Mouse (Mus musculus) intestine, embryonic 16.5 days (tissue): ENCODE measurements around the gene Slc27a4. TPM values are rescaled to one million over a fixed set of nuclear protein-coding genes. Genes with fewer than 3 reads are reported as not detected.

Source experiments
- ATAC-seq: fragments of 200-750 bp; cut with Nextera tagmentation; 2 replicates; pipeline ENCODE4 v1.8.0; 2017; ENCODE audit warnings: moderate TSS enrichment, moderate library complexity
- H3K27ac ChIP-seq: fragments of 300-500 bp; sonication (generic); 2 replicates; pipeline ENCODE4 v1.5.1; 2014; ENCODE audit warnings: mild to moderate bottlenecking, low read length
- H3K27me3 ChIP-seq: fragments of 300-500 bp; sonication (generic); replicated peaks from 2 replicates; pipeline ENCODE4 v1.6.1; 2014; ENCODE audit warnings: low read length, control low read depth, mixed read lengths; ENCODE audit not compliant: control insufficient read depth, insufficient read depth
- H3K36me3 ChIP-seq: fragments of 300-500 bp; sonication (generic); 2 replicates; pipeline ENCODE4 v1.6.1; 2014; ENCODE audit warnings: low read length, control low read depth; ENCODE audit not compliant: control insufficient read depth, insufficient read depth
- H3K4me1 ChIP-seq: fragments of 300-500 bp; sonication (generic); 2 replicates; pipeline ENCODE4 v1.6.1; 2014; ENCODE audit warnings: low read length, control low read depth, mixed read lengths; ENCODE audit not compliant: control insufficient read depth, insufficient read depth
- H3K4me2 ChIP-seq: fragments of 300-500 bp; sonication (generic); 2 replicates; pipeline ENCODE4 v1.6.1; 2014; ENCODE audit warnings: low read depth, low read length, control low read depth
- H3K4me3 ChIP-seq: fragments of 300-500 bp; sonication (generic); 2 replicates; pipeline ENCODE4 v1.5.1; 2014; ENCODE audit warnings: mild to moderate bottlenecking, low read length
- H3K9ac ChIP-seq: fragments of 300-500 bp; sonication (generic); 2 replicates; pipeline ENCODE4 v1.6.1; 2014; ENCODE audit warnings: low read depth, low read length
- H3K9me3 ChIP-seq: fragments of 300-500 bp; sonication (generic); 2 replicates; pipeline ENCODE4 v1.6.1; 2016; ENCODE audit warnings: low read length, control low read depth; ENCODE audit not compliant: control insufficient read depth
- WGBS: fragments of 180-500 bp; shearing (Covaris S2); extraction: QIAGEN DNeasy Blood & Tissue Kit; methylation state at CpG from one replicate; pipeline ENCODE4 v1.1.7; 2014; 5-methylcytosine and 5-hydroxymethylcytosine counted together
- polyA plus RNA-seq: library from polyadenylated mRNA; unstranded; fragments of >200 nt; fragmentation: Nextera tagmentation; extraction: Ambion mirVana; gene quantifications from 2 replicates; pipeline ENCODE4 v1.2.1, GENCODE M21; 2015

Gene Slc27a4
- polyA plus RNA-seq, 1 experiment from 2014 or later, result 43.0 TPM

DNA sequence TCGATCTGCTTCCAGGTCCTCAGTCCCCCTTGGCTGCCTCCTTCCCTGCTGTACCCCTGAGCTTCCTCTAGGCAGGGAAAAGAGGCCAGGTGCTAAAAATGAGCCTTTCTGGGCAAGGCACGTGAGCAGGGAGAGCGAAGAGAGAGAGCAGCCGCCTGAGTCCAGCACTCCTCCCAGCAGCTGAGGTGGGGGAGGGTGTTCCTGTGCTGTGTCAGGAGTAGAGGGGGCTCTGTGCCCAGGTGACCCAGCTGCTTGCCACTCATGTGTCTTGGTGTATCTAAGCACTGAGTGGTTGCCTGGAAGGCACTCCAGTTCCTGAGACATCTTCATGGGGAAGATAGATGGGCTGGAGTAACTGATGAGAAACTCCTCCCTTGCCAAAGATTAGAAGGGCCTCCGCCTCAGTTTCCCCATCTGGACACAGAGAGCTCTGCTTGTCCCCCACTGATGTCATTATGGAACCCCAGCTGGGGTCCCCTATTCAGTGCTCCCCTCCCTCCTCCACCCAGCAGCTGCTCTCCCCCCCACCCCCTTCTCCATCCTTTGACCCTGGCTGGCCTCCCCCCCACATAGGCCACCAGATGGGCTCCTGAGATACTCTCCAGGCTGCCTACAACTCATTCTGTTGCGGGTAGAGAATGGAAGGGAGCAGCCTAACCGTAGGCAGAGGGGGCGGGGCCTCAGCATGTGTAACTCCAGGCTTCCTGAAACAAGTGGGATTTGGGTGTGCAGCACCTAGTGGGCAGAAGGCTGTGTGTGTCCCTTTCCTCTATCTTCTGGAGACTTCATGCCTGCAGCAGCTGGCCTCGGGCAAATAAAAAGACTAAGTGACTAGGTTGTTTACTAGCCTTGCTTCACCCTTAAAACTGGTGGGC is 41.0 kb downstream of the Slc27a4 start:
- no peak for ATAC-seq
- Histone ChIP-seq H3K27ac (no peak overlapping the region), H3K9ac (no peak overlapping the region), H3K4me2 (no peak overlapping the region), H3K4me1 (peaks cover 6% of the 10 kb centered on the region), H3K9me3 (no peaks in the 10 kb centered on the region), H3K36me3 (peaks cover 6% of the 10 kb centered on the region; the same call in 1 of the 2 replicates), H3K4me3 (no peak overlapping the region), H3K27me3 (peaks cover 40% of the 10 kb centered on the region)
- WGBS, result 69% methylated on average over 9 of the region's 9 CpGs

DNA sequence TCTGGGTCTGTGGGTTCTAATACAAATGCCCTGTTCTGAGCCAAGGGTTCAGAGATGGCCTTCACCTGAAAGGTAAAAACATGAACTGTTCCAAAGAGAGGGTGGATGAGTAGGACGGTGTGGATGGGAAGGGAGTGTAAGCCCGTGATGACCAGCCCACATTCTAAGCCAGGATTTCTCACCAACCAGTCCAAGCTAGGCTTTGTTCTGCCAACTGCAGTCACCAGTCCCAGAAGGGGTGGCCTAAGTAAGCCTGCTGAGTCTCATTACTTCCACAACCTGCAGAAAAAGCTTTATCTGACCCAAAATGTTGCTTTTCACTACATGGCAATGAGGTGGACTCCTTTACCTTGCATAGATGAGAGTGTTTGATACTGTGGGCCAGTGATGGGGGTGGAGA is 41.7 kb downstream of the Slc27a4 start:
- ATAC-seq, result no peak
- WGBS, result 78% methylated on average over 2 of the region's 2 CpGs

DNA sequence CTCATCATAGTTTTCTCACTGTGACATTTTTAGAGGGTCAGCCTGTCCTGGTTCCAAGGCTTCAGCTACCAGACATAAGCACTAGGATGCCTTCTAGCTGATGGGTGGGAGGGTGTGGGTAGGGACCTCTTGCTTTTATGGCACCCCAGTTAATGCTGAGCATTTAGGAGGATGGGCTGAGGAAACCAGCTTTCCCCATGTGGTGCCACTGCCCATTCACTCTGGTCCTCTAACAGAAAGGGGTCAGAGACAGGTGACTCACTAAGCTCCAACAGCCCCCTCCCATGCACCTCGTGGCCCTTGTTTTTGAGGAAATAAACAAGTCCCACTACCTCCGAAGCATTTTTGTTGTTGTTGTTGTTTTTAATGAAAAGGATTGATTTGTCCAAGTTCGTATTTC is 42.2 kb downstream of the Slc27a4 start:
- Histone ChIP-seq H3K36me3 (peaks cover 6% of the 10 kb centered on the region; the same call in 1 of the 2 replicates), H3K27me3 (peaks cover 40% of the 10 kb centered on the region), H3K27ac (no peak overlapping the region), H3K4me1 (peaks cover 6% of the 10 kb centered on the region), H3K9me3 (no peaks in the 10 kb centered on the region), H3K9ac (no peak overlapping the region), H3K4me3 (no peak overlapping the region), H3K4me2 (no peak overlapping the region)
- WGBS, result 49% methylated on average over 3 of the region's 3 CpGs
- no peak for ATAC-seq

More for the DNA sequence above, 41.7 kb downstream of the Slc27a4 start:
- Histone ChIP-seq H3K9me3 (no peaks in the 10 kb centered on the region), H3K4me2 (no peak overlapping the region), H3K27me3 (peaks cover 40% of the 10 kb centered on the region), H3K9ac (no peak overlapping the region), H3K36me3 (peaks cover 6% of the 10 kb centered on the region; the same call in 1 of the 2 replicates), H3K4me3 (no peak overlapping the region), H3K4me1 (peaks cover 6% of the 10 kb centered on the region), H3K27ac (no peak overlapping the region)

DNA sequence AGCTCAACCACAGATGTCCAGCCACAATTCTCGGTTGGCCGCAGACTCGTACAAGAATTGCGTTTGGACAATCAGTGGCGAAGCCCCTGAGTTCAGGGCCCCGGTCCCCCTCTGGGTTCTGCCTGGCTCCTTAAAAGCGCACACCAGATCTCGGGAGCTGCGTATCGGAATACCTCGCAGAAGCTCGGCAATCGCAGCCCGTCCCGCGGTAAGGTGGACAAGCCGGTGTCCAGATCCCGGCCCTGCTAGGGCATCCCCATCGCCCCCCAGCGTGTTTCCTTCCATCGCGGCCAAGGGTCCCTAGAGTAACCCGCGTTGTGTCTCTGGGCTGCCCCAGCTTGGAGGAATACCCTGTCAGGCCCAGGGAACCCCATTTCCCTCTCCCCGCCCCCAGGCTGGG is 43.2 kb downstream of the Slc27a4 start:
- Histone ChIP-seq H3K27me3 (peaks cover 40% of the 10 kb centered on the region), H3K9me3 (no peaks in the 10 kb centered on the region)
- ATAC-seq, result no peak

DNA sequence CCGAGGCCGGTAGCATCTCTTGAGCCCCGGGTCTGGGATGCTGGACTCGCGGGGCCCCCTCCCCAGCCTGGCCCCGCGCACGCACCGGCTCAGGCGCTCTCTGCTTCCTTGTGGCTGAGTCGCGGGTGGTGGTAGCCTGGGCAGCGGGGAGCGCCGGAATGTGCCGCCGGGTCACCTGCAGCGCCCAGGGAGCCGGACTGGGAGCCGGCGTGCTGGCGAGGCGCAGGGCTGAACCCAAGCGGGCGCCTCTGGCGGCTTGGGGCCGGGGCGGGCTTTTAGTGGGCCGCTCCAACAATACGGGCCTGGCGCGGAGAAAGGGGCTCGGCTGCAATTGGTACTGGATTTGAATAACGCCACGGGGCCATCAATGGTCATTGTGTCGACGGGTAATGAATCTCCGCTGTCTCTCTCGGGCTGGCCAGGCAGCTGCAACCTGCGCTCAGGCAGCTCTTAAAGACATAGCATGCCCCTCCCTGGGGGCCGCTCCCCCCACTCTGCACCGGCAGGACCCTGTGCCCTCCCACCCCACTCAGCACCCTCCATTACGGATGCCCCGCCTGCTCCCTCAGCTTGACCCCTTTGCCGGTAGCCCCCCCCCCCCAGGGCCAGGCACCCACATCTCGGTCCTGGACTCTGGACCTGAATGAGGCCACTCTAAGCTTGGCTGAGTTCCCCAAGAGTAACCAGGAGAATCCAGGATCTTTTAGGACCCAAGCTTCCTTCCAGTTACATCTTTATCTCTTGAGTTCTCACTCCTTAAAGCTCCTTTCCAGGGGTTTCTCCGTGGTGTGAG is 43.8 kb downstream of the Slc27a4 start:
- 9% methylated on average over 46 of the region's 47 CpGs for whole genome bisulfite sequencing
- H3K27ac ChIP-seq, result no peak overlapping the region
- peak overlapping the region; percentile 50 for H3K4me2 ChIP-seq
- H3K9me3 ChIP-seq, result no peaks in the 10 kb centered on the region
- peaks cover 6% of the 10 kb centered on the region for H3K4me1 ChIP-seq
- H3K9ac ChIP-seq, result peak overlapping the region; percentile 48; the same call in 1 of the 2 replicates
- ATAC-seq, result peak; percentile 69
- H3K27me3 ChIP-seq, result peaks cover 40% of the 10 kb centered on the region
- H3K36me3 ChIP-seq, result peaks cover 6% of the 10 kb centered on the region; the same call in 1 of the 2 replicates
- H3K4me3 ChIP-seq, result peak overlapping the region; percentile 31

More for the DNA sequence above, 43.2 kb downstream of the Slc27a4 start:
- Histone ChIP-seq H3K4me2 (peak overlapping the region; percentile 50), H3K4me3 (peak overlapping the region; percentile 31), H3K36me3 (peaks cover 6% of the 10 kb centered on the region; the same call in 1 of the 2 replicates), H3K27ac (no peak overlapping the region), H3K4me1 (peaks cover 6% of the 10 kb centered on the region), H3K9ac (peak overlapping the region; percentile 48; the same call in 1 of the 2 replicates)
- WGBS, result 30% methylated on average over 25 of the region's 25 CpGs

DNA sequence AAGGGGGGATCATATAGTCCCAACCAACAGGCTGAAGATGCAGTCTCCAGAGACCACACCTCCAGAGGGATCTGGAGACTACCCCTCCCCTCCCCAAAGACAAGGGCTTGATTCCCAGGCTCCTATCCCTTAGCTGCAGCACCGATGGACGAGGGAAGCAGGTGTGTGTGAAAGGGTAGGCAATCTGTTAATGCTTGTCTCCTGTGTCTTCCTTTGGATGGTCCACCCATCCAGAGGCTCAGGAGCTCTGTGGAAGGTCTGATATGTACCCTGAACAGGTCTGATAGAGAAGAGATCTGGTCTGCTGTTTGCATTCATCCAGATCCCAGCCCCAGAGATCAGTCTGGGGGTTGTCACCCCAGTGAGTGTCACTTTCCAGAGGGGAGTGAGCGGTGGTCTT is 44.5 kb downstream of the Slc27a4 start:
- H3K4me1 ChIP-seq, result peaks cover 6% of the 10 kb centered on the region
- H3K9me3 ChIP-seq, result no peaks in the 10 kb centered on the region
- no peak overlapping the region for H3K9ac ChIP-seq
- 55% methylated on average over 3 of the region's 3 CpGs for WGBS
- H3K4me3 ChIP-seq, result no peak overlapping the region
- no peak overlapping the region for H3K4me2 ChIP-seq
- H3K36me3 ChIP-seq, result peaks cover 5% of the 10 kb centered on the region; the same call in 1 of the 2 replicates
- ATAC-seq, result no peak; the same call in 1 of the 2 replicates
- H3K27ac ChIP-seq, result no peak overlapping the region
- peaks cover 40% of the 10 kb centered on the region for H3K27me3 ChIP-seq

DNA sequence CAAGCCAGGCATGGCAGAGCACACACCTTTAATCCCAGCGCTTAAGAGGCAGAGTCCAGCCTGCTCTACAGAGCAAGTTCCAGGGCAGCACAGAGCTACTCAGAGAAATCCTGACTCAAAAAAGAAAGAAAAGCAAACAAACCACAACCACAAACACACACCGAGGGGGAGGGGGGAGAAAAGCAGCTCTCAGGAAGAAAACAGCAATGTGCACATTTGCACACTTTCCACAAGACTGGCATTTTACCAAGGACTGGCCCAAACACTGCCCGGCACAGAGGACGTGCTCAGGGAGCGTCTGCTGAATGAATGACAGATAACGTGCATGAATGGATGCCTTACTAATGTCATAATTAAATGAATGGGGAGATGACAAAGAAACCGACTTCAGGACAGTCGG is 46.6 kb downstream of the Slc27a4 start:
- Histone ChIP-seq H3K27me3 (peaks cover 31% of the 10 kb centered on the region), H3K4me1 (peaks cover 7% of the 10 kb centered on the region), H3K27ac (no peak overlapping the region), H3K4me3 (no peak overlapping the region), H3K9ac (no peak overlapping the region), H3K4me2 (no peak overlapping the region), H3K36me3 (no peaks in the 10 kb centered on the region; the same call in 1 of the 2 replicates), H3K9me3 (no peaks in the 10 kb centered on the region)
- 66% methylated on average over 8 of the region's 8 CpGs for WGBS
- ATAC-seq, result no peak

DNA sequence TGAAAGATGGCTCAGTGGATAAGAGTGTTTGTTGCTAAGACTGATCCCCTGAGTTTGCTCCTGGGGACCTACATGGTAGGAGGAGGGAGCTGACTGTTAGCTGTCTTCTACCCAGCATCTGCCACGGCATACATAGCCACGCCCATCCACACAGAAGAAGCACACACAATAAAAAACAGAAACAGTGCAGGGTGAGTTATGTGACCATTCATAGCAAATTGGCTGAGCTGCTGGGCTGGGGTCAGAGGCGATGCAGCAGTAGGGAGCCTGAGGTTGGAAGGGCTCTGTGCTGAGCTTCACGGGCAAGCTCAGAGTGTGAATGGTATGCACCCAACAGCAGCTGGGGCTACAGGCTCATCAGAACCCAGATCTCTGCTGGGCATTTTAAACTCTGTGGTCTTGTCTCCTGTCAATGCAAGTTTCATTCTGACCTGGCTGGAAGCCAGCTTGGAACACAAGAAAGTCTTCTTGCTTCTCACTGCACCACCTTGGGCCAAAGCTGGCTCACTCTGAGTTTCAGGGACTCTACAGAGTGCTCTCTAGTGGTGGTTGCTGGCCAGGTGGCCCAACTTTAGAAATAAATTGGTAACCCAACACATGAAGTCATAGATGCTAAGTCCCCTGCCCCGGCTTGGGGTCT is 47.5 kb downstream of the Slc27a4 start:
- peaks cover 22% of the 10 kb centered on the region for H3K27me3 ChIP-seq
- WGBS, result 46% methylated on average over 5 of the region's 5 CpGs

More for the DNA sequence above, 47.5 kb downstream of the Slc27a4 start:
- Histone ChIP-seq H3K4me1 (peaks cover 9% of the 10 kb centered on the region), H3K9ac (no peak overlapping the region), H3K9me3 (no peaks in the 10 kb centered on the region), H3K27ac (no peak overlapping the region), H3K36me3 (no peaks in the 10 kb centered on the region), H3K4me3 (no peak overlapping the region), H3K4me2 (no peak overlapping the region)
- no peak for ATAC-seq
